Mouse (Mus musculus) lung, adult 18-20 months (tissue): ENCODE data around the gene Dcaf12l1.
"Not testable (repeated sequence)": the region's sequence is repeated elsewhere in the genome, so short reads cannot be mapped to it uniquely, and the experiment has no call there.

Source experiments
- DNase-seq, 2 experiments: peaks; one replicate each; pipeline ENCODE4 v3.0.0; 2022; ENCODE audit warnings: mixed read lengths in 2 of 2

Gene Dcaf12l1

DNA sequence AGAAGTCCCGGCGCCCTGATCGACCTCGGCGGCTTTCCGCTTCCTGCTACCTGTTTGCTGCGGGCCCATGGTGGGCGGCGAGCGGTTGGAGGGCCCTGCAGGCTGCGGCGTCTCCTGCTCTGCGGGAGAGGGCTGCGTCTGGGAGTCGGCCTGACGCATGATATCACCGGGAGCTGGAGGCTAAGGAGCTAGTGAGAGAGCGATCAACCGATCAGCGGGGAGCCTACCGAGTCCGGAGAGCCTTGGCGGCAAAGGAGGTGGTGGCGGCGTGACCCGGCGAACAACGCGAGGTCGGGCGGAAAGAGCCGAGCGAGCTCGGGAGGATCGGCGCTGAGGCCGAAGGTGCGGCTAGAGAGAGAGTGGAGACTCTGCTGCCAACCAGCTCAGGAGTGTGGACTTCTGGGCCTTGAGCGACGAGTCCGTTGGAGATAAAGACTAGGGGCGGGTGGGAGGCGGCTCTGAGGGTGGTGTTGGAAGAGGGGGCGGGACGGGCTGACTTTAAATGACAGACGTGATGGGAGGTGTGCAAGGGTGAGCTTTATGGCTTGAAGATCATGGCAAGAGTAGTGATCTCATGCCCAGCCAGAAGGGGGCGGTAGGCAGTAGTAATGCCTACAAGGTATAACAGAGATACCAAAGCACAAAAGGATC is at the start of gene Dcaf12l1:
Gene Dcaf12l1, minus strand, starts transcription at position 437 of the 651 bp plus-strand sequence.
- peak; percentile 6 to 20 for DNase-seq

DNA sequence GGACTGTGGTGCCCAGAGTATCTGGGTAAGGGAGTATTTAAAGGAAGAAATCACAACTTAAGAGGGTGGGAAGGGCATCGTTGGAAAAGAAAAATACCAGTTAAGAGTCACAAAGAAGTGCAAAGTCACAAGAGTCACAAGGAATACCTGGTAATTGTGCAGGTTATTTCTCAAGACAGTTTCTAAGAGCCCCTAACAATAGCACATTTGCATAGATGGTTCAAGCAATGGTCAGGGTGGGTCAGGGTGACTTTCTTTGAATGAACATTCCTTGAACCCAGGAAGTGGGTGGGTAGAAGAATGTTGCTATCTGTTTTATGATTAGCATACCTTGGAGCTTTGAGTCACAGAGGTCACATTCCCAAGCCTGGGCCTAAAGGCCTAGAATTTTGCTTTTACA is 19.4 kb upstream of the Dcaf12l1 start:
- not testable (repeated sequence) for DNase-seq

DNA sequence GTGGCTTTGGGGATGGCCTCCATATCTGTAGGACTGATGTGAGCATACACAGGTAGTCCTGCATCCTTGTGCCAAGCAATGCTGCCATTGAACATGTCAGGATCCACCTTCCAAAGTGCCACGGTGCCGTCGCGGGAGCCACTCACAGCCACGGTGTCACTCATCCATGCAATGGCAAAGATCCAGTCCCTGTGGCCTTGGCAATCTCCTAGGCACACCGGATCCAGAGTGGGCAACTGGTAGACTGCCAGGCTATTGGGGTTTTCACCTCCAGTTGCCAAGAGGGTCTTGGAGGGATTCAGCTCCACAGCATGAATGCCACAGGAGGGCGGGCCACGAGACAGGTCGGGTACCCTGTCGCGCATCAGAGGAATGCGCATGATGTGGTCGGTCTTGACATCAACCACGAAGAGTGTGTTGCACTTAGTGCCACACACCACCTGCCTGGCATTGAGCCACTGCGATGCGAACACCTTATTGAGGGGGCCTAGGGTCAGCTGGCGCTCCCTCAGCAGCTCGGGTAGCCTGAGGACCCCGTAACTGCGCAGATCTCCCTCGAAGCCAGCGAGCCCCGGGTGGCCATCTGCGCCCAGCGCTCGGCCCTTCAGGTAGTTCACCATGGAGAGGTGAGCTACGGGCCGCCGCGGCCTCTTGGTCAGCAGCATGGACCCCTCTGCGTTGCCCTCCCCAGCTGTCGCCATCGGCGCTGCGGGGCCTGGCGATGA is 799 bp downstream of the Dcaf12l1 start:
- DNase-seq, result no peak
